Mouse (Mus musculus) embryonic facial prominence, embryonic 13.5 days (tissue): ENCODE results near the gene Pak4. TPM values are rescaled to one million over a fixed set of nuclear protein-coding genes. Genes with fewer than 3 reads are reported as not detected.
"Not testable (repeated sequence)": the region's sequence is repeated elsewhere in the genome, so short reads cannot be mapped to it uniquely, and the experiment has no call there.

Experiments
- ATAC-seq: fragments of 200-750 bp; cut with Nextera tagmentation; 2 replicates; pipeline ENCODE4 v1.8.0; 2017; ENCODE audit warnings: low read depth; ENCODE audit not compliant: insufficient number of reproducible peaks, insufficient read depth, low FRiP score, low TSS enrichment
- H3K27ac ChIP-seq: fragments of 300-500 bp; sonication (generic); 2 replicates; pipeline ENCODE4 v1.5.1; 2015; ENCODE audit warnings: moderate library complexity, mild to moderate bottlenecking, inconsistent platforms
- H3K27me3 ChIP-seq: fragments of 300-500 bp; sonication (generic); 2 replicates; pipeline ENCODE4 v1.6.1; 2015; ENCODE audit warnings: mild to moderate bottlenecking, inconsistent platforms
- H3K36me3 ChIP-seq: fragments of 300-500 bp; sonication (generic); 2 replicates; pipeline ENCODE4 v1.6.1; 2015; ENCODE audit warnings: mild to moderate bottlenecking, inconsistent platforms
- H3K4me1 ChIP-seq: fragments of 300-500 bp; sonication (generic); 2 replicates; pipeline ENCODE4 v1.6.1; 2015; ENCODE audit warnings: inconsistent platforms
- H3K4me2 ChIP-seq: fragments of 300-500 bp; sonication (generic); 2 replicates; pipeline ENCODE4 v1.6.1; 2015; ENCODE audit warnings: moderate library complexity, mild to moderate bottlenecking, inconsistent platforms
- H3K4me3 ChIP-seq: fragments of 300-500 bp; sonication (generic); 2 replicates; pipeline ENCODE4 v1.5.1; 2015; ENCODE audit warnings: mild to moderate bottlenecking, inconsistent platforms
- H3K9ac ChIP-seq: fragments of 300-500 bp; sonication (generic); 2 replicates; pipeline ENCODE4 v1.6.1; 2015; ENCODE audit warnings: mild to moderate bottlenecking, inconsistent platforms
- H3K9me3 ChIP-seq: fragments of 300-500 bp; sonication (generic); 2 replicates; pipeline ENCODE4 v1.6.1; 2016; ENCODE audit warnings: inconsistent platforms
- WGBS: fragments of 180-500 bp; shearing (Covaris S2); methylation state at CpG from one replicate; pipeline ENCODE4 v1.1.7; 2015; ENCODE audit warnings: mixed read lengths; 5-methylcytosine and 5-hydroxymethylcytosine counted together
- microRNA-seq: library from miRNA; unstranded; fragments of <30 nt; microRNA quantifications from one replicate; pipeline ENCODE4, GENCODE M21; 2016
- polyA plus RNA-seq: library from polyadenylated mRNA; unstranded; fragments of >200 nt; fragmentation: Nextera tagmentation; extraction: Ambion mirVana; gene quantifications from 2 replicates; pipeline ENCODE4 v1.2.1, GENCODE M21; 2015

Gene Pak4
- polyA plus RNA-seq, 1 experiment from 2014 or later: 36.0 TPM

DNA sequence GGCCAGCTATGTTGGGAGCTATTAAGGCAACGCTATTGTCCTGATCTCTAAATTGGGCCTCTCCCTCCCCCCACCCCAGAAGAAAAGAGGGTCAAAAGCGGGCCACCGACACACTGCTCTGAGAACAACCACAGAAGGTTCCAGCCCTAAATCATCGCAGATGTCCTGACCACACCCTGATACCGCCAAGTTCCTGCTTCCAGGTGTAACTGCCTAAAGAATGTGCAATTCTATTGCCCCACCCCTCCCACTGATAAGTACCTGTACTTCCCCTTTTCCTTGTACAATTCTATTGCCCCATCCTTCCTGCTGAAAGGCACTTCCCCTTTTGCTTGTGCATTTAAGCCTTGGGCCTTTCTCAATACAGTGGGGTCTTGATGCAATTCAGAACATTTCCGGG is 59.1 kb downstream of the Pak4 start:
- not testable (repeated sequence) for H3K9me3 ChIP-seq, H3K36me3 ChIP-seq, H3K4me1 ChIP-seq, H3K9ac ChIP-seq, ATAC-seq, H3K4me2 ChIP-seq, H3K4me3 ChIP-seq, H3K27ac ChIP-seq
- peaks cover 12% of the 10 kb centered on the region for H3K27me3 ChIP-seq
- 84% methylated on average over 6 of the region's 6 CpGs for WGBS

DNA sequence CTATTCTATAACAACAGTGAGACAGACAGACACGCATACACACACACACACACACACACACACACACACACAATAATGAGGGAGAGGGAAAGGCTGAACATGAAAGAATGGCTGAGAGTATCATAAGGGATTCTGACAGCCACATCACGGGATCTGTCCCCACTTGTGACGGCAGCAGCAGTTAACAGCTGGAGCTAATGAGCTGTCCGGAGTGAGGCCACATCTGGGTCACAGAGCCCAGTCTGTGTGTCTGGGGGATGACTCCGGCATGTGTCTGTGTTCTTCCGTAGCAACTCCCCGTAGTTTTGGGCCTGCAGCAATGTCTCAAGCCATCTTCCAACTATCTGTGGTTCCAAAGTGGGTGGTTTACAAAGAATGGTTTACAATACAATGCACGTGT is 66.0 kb downstream of the Pak4 start:
- ATAC-seq: no peak
- Histone ChIP-seq H3K27ac (no peak overlapping the region), H3K27me3 (peaks cover 9% of the 10 kb centered on the region; the same call in 1 of the 2 replicates), H3K4me1 (no peaks in the 10 kb centered on the region), H3K9ac (no peak overlapping the region), H3K4me2 (no peak overlapping the region), H3K36me3 (no peaks in the 10 kb centered on the region), H3K9me3 (no peaks in the 10 kb centered on the region), H3K4me3 (no peak overlapping the region)
- 53% methylated on average over 8 of the region's 8 CpGs for WGBS

DNA sequence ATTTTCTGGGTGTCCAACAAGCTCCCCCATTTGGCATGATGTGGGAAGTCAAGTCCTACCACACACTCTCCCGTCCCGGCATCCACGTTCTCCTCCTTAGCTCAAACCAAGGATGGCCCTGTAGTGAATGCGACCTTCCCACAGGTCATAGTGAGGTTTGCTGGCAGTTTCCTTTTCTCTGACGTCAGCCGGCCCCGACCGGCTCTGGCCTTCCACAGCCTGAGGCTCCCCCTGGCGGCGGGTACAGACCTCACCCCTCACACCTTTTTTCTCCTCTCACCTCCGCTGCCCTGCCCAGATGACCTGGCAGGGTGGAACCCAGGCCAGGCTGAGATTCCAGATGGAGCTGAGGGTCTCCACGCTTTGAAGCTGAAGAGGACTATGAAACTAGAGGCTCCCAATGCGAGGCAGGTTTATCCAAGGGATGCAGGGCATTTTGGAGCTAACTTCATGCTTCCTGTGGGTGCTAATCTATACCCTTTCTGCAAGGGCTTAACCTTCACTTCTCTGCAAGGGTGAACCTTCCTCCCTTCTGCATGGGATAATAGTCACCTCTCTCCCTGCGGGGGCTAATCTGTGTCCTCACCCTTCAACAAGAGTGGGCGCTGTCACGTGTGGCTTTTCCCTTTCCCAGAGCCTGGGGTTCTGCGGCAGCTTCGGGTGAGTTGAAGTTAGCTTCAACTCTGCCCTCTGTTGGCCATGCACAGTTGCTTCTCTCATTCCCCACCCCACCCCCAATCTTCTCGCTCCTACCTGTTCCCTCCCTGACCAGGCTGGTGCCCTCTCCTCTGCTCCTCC is 69.9 kb downstream of the Pak4 start:
- H3K4me3 ChIP-seq: no peak overlapping the region
- H3K27ac ChIP-seq: no peak overlapping the region
- H3K36me3 ChIP-seq: no peaks in the 10 kb centered on the region
- peaks cover 9% of the 10 kb centered on the region; the same call in 1 of the 2 replicates for H3K27me3 ChIP-seq
- no peak for ATAC-seq
- no peaks in the 10 kb centered on the region for H3K9me3 ChIP-seq
- H3K4me2 ChIP-seq: no peak overlapping the region
- H3K9ac ChIP-seq: no peak overlapping the region
- no peaks in the 10 kb centered on the region for H3K4me1 ChIP-seq
- WGBS: 7% methylated on average over 19 of the region's 19 CpGs

DNA sequence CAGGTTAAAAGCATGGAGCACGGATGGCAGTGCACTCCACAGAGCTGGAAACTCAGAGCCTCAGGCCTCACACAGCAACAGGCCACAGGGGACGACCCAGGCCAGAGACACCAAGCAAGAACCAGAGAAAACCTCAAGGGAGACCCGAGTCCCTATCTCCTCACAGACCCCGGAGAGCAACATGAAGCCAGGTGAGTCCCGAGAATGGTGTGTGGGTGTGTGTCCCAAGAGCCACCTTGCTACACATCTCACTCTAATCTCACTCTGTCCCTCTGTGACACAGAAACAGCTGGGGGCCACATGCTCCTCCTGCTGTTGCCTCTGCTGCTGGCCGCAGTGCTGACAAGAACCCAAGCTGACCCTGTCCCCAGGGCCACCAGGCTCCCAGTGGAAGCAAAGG is 75.4 kb downstream of the Pak4 start, which contains the start of gene Ifnl3:
Gene Ifnl3, plus strand, starts transcription at position 301 of the 400 bp plus-strand sequence.
- H3K9me3 ChIP-seq, ATAC-seq, H3K4me3 ChIP-seq, H3K4me1 ChIP-seq, H3K36me3 ChIP-seq, H3K4me2 ChIP-seq, H3K9ac ChIP-seq, H3K27me3 ChIP-seq, H3K27ac ChIP-seq: not testable (repeated sequence)
- WGBS: 73% methylated on average over 5 of the region's 6 CpGs

DNA sequence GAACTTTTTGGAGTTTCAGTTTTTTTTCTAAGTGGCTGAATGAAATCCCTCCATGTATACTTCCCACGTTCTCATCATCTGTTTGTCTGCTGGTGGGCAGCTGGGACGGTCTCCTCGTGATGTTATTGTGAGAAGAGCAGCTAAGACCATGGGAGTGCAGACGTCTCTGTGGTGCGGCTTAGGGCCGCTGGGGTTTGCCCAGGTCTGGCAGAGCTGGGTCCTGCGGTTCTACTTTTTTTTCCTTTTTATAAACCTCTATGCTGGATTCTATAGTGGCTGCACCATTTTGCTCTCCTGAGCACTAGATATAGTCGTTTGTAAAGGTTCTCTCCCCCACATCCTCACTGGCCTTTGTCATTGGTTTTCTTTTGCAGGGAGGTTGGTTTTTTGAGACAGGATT is 86.5 kb downstream of the Pak4 start:
- ATAC-seq: no peak
- Histone ChIP-seq H3K4me2 (no peak overlapping the region), H3K27ac (no peak overlapping the region), H3K27me3 (no peaks in the 10 kb centered on the region), H3K36me3 (no peaks in the 10 kb centered on the region), H3K9ac (no peak overlapping the region), H3K4me1 (no peaks in the 10 kb centered on the region), H3K4me3 (no peak overlapping the region), H3K9me3 (no peaks in the 10 kb centered on the region)
- WGBS: 72% methylated on average over 8 of the region's 8 CpGs

DNA sequence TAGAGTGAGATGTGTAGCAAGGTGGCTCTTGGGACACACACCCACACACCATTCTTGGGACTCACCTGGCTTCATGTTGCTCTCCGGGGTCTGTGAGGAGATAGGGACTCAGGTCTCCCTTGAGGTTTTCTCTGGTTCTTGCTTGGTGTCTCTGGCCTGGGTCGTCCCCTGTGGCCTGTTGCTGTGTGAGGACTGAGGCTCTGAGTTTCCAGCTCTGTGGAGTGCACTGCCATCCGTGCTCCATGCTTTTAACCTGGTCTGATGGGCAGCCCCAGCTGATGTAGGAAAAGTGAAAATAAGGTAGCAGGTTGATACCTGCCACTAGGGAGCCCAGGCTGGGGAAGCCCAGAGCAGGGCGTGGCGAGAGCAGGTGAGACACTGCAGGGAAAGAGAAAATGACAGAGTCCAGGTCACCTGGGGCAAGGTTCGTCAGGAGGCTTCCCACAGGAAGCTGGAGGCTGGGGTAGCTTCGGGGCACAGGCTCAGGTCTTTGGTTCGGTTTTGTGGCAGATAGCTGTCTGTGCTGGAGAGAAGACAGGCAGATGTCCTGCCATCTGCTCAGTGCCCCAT is 87.5 kb downstream of the Pak4 start, which contains the start of gene Ifnl2:
Gene Ifnl2, minus strand, starts transcription at position 51 of the 570 bp plus-strand sequence.
- H3K9me3 ChIP-seq, H3K4me1 ChIP-seq, H3K9ac ChIP-seq, H3K4me2 ChIP-seq, ATAC-seq, H3K27me3 ChIP-seq, H3K27ac ChIP-seq, H3K36me3 ChIP-seq, H3K4me3 ChIP-seq: not testable (repeated sequence)
- 53% methylated on average over 8 of the region's 8 CpGs for WGBS

DNA sequence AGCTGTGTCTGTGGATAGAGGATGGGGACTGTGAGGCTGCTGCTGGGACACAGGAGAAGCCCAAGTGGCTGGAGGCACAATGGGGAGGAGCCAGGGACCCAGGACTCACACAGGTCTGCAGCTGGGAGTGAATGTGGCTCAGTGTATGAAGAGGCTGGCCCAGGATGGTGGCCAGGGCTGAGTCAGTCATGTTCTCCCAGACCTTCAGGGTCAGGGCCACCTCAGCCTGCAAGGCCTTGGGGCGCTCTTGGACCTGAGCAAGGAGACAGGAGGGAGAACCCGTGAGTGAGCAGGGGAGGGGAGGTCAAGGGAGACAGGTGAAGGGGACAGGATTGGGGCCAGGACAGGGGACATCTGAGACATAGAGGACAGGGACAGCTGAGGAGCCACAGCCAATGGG is 88.9 kb downstream of the Pak4 start:
- 57% methylated on average over 2 of the region's 2 CpGs for WGBS

More for the DNA sequence above, 88.9 kb downstream of the Pak4 start:
- not testable (repeated sequence) for ATAC-seq, H3K36me3 ChIP-seq, H3K4me2 ChIP-seq, H3K9me3 ChIP-seq, H3K27ac ChIP-seq, H3K4me3 ChIP-seq, H3K27me3 ChIP-seq, H3K4me1 ChIP-seq, H3K9ac ChIP-seq

Small RNA genes within 50 kb of the gene (microRNA-seq; reads per million reads assigned to microRNA genes)
- gene Mir7049: not detected

Other genes with a start within 250 kb of the Pak4 start
- gene Rps16, start 247.5 kb downstream of the Pak4 start, polyA plus RNA-seq: 1,032 and 1,091 TPM in 2 replicates
- 102 and 109 TPM in 2 replicates for gene Plekhg2, start 225.6 kb downstream of the Pak4 start, polyA plus RNA-seq
- gene Zfp36, start 217.9 kb downstream of the Pak4 start, polyA plus RNA-seq: 9.7 and 11.0 TPM in 2 replicates
- gene Med29, start 205.5 kb downstream of the Pak4 start, polyA plus RNA-seq: 40.5 and 53.5 TPM in 2 replicates
- gene Paf1, start 205.2 kb downstream of the Pak4 start, polyA plus RNA-seq: 80.5 and 89.6 TPM in 2 replicates
- 9.9 and 13.4 TPM in 2 replicates for gene Gmfg, start 160.7 kb downstream of the Pak4 start, polyA plus RNA-seq
- gene Lrfn1, start 146.2 kb downstream of the Pak4 start, polyA plus RNA-seq: 5.3 and 7.6 TPM in 2 replicates
- not detected in 2 replicates for gene Ifnl2, start 87.7 kb downstream of the Pak4 start, polyA plus RNA-seq
- not detected in 2 replicates for gene Ifnl3, start 75.3 kb downstream of the Pak4 start, polyA plus RNA-seq
- not detected in 2 replicates for gene Sycn, start 57.3 kb downstream of the Pak4 start, polyA plus RNA-seq
- gene Nccrp1, start 50.9 kb downstream of the Pak4 start, polyA plus RNA-seq: 0.18 TPM in 1 of 2 replicates, not detected in the other
- gene Samd4b, start within 50 bp of the Pak4 start, polyA plus RNA-seq: 32.8 and 33.3 TPM in 2 replicates
- gene Acp7, start 33.1 kb upstream of the Pak4 start, polyA plus RNA-seq: 0.23 TPM in 1 of 2 replicates, not detected in the other
- gene Fbxo27, start 94.7 kb upstream of the Pak4 start, polyA plus RNA-seq: 7.7 and 8.3 TPM in 2 replicates
- 18.1 and 21.6 TPM in 2 replicates for gene Fbxo17, start 118.6 kb upstream of the Pak4 start, polyA plus RNA-seq
- gene Mrps12, start 143.6 kb upstream of the Pak4 start, polyA plus RNA-seq: 127 and 132 TPM in 2 replicates
- 27.3 and 30.8 TPM in 2 replicates for gene Sars2, start 143.8 kb upstream of the Pak4 start, polyA plus RNA-seq
- 0.89 and 2.1 TPM in 2 replicates for gene Ccer2, start 158.0 kb upstream of the Pak4 start, polyA plus RNA-seq
- 73.2 and 76.6 TPM in 2 replicates for gene Sirt2, start 168.6 kb upstream of the Pak4 start, polyA plus RNA-seq
- gene Nfkbib, start 169.3 kb upstream of the Pak4 start, polyA plus RNA-seq: 38.8 and 40.5 TPM in 2 replicates
- 2.6 and 4.1 TPM in 2 replicates for gene Rinl, start 190.8 kb upstream of the Pak4 start, polyA plus RNA-seq
- 301 and 303 TPM in 2 replicates for gene Hnrnpl, start 210.4 kb upstream of the Pak4 start, polyA plus RNA-seq
- gene Ech1, start 227.0 kb upstream of the Pak4 start, polyA plus RNA-seq: 153 TPM in 2 replicates
- gene Lgals4, start 235.7 kb upstream of the Pak4 start, polyA plus RNA-seq: 8.7 and 15.3 TPM in 2 replicates